Mouse (Mus musculus): Measurements from ENCODE around the gene Pak3. TPM values are rescaled to one million over a fixed set of nuclear protein-coding genes. Genes with fewer than 3 reads are reported as not detected.

Gene Pak3
- polyA plus RNA-seq, 1 experiment from 2014 or later = 1.4 TPM

DNA sequence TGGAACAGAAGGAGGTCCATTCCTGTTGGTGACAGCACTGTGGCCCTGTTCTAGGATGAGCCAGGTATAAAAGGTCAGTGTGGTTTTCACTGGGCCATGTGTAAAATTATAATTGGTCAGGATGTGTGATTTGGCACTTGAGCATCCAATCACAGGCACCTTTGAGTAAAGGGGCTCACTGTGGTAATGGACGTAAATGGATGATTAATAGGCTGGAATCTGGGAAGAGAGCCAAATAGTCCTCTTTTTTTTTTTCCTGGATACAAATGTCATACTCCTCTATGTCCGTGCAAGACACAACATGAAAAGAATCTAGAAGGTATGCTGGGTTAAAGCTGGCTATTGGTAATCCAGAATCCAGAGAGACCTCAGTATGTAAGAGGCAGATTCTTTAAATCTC lies 147.4 kb downstream of the Pak3 start:
- ATAC-seq (ENCODE audit: insufficient read depth) = no peak
- H3K4me1 ChIP-seq (replicated peaks) = no peaks in the 10 kb centered on the region
- H3K4me2 ChIP-seq = no peak overlapping the region
- no peak overlapping the region for H3K27ac ChIP-seq (replicated peaks)
- H3K36me3 ChIP-seq (replicated peaks) = no peaks in the 10 kb centered on the region
- WGBS (ENCODE audit: insufficient replicate concordance) = 38% methylated on average over 2 of the region's 2 CpGs
- no peak overlapping the region for H3K9ac ChIP-seq
- no peak overlapping the region for H3K4me3 ChIP-seq (replicated peaks)
- H3K27me3 ChIP-seq = 0 out of 2 replicates have a peak, but pooled peaks cover 5% of the 10 kb centered on the region
- no peaks in the 10 kb centered on the region for H3K9me3 ChIP-seq (replicated peaks)

DNA sequence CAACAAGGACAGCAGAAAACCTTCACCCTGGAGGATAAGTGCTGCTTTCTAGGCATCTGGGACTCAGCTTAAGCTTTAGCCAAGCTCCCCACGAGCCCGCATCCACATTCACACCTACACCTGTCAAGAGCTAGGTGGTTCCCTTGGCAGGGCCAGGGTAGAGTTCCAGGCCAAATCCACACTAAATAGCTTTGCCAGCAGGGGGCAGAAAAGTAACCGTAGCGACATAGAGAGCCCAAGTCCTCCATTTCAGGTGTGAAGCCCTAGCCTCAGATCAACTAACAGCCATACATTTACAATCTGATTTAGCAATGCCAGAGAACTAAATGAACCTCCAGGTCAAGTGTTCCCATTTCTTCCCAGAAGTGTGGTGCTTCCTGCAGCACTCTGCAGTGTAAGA lies 148.6 kb downstream of the Pak3 start:
- H3K36me3 ChIP-seq (replicated peaks) = no peaks in the 10 kb centered on the region
- no peak overlapping the region for H3K27ac ChIP-seq (replicated peaks)
- ATAC-seq (ENCODE audit: insufficient read depth) = no peak
- H3K9me3 ChIP-seq (replicated peaks) = no peaks in the 10 kb centered on the region
- no peak overlapping the region for H3K4me2 ChIP-seq
- no peak overlapping the region for H3K9ac ChIP-seq
- H3K27me3 ChIP-seq = 0 out of 2 replicates have a peak, but pooled peaks cover 5% of the 10 kb centered on the region
- H3K4me3 ChIP-seq (replicated peaks) = no peak overlapping the region
- WGBS (ENCODE audit: insufficient replicate concordance) = 20% methylated on average over 4 of the region's 4 CpGs
- H3K4me1 ChIP-seq (replicated peaks) = no peaks in the 10 kb centered on the region

GRCm38 (mm10) chrX:143668242-143668641 lies 149.9 kb downstream of the Pak3 start:
- Histone ChIP-seq H3K9me3 (replicated peaks) (no peaks in the 10 kb centered on the region), H3K36me3 (replicated peaks) (no peaks in the 10 kb centered on the region), H3K27ac (replicated peaks) (no peak overlapping the region), H3K4me2 (no peak overlapping the region), H3K4me3 (replicated peaks) (no peak overlapping the region), H3K27me3 (0 out of 2 replicates have a peak, but pooled peaks cover 5% of the 10 kb centered on the region), H3K4me1 (replicated peaks) (no peaks in the 10 kb centered on the region), H3K9ac (no peak overlapping the region)
- ATAC-seq (ENCODE audit: insufficient read depth) = no peak
- 48% methylated on average over 3 of the region's 3 CpGs for WGBS (ENCODE audit: insufficient replicate concordance)

DNA sequence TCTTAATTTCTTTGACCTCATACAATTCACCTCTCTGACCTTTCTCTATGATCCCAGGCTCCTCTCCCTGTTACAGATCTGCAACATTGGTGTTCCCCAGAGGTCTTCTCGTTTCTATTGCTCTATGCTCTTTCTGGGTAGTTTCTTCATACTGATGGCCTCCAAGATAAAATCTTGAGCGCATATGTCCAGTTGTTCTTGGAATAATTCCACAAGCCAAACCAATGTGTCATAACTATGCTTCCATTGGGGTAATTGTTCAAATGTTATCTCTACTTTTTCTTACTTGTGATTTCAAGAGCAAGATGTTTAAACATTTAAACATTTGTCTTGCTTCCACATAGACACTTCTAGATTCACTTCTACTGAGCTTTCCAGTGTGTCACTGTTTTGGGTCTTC lies 160.2 kb downstream of the Pak3 start:
- Histone ChIP-seq H3K4me3 (replicated peaks) (no peak overlapping the region), H3K9me3 (replicated peaks) (no peaks in the 10 kb centered on the region), H3K9ac (no peak overlapping the region), H3K36me3 (replicated peaks) (no peaks in the 10 kb centered on the region), H3K27ac (replicated peaks) (no peak overlapping the region), H3K27me3 (no peaks in the 10 kb centered on the region), H3K4me2 (no peak overlapping the region), H3K4me1 (replicated peaks) (no peaks in the 10 kb centered on the region)
- ATAC-seq (ENCODE audit: insufficient read depth) = no peak
- 52% methylated on average over 2 of the region's 2 CpGs for WGBS (ENCODE audit: insufficient replicate concordance)

DNA sequence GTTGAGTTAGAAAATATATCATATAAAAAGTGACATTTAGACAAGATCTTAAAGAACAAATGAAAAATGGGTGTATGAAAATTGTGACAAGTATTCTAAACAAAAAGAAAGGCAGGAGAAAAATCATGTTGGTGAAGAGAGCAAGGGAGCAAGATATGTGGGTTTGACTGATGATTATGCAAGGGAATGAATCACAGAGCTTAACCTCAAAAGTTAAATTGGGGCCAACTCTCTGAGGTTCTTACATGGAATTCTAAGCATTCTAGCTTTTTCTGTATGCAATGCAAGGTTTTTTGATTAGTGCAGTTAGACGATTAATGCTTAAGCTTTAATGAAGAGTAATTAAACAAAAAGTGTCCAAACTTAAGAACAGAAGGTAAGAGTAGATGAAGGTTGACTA lies 203.9 kb downstream of the Pak3 start:
- 64% methylated on average over 1 of the region's 1 CpGs for WGBS (ENCODE audit: insufficient replicate concordance)
- H3K4me2 ChIP-seq = no peak overlapping the region
- H3K27ac ChIP-seq (replicated peaks) = no peak overlapping the region
- no peaks in the 10 kb centered on the region for H3K36me3 ChIP-seq (replicated peaks)
- H3K9ac ChIP-seq = no peak overlapping the region
- no peak for ATAC-seq (ENCODE audit: insufficient read depth)
- H3K4me3 ChIP-seq (replicated peaks) = no peak overlapping the region
- no peaks in the 10 kb centered on the region for H3K27me3 ChIP-seq
- no peaks in the 10 kb centered on the region for H3K9me3 ChIP-seq (replicated peaks)
- H3K4me1 ChIP-seq (replicated peaks) = no peaks in the 10 kb centered on the region

GRCm38 (mm10) chrX:143725411-143725810 lies 207.0 kb downstream of the Pak3 start:
- H3K4me1 ChIP-seq (replicated peaks) = no peaks in the 10 kb centered on the region
- WGBS (ENCODE audit: insufficient replicate concordance) = 37% methylated on average over 3 of the region's 3 CpGs
- no peak overlapping the region for H3K27ac ChIP-seq (replicated peaks)
- no peak for ATAC-seq (ENCODE audit: insufficient read depth)
- no peak overlapping the region for H3K9ac ChIP-seq
- no peak overlapping the region for H3K4me2 ChIP-seq
- no peaks in the 10 kb centered on the region for H3K27me3 ChIP-seq
- H3K36me3 ChIP-seq (replicated peaks) = no peaks in the 10 kb centered on the region
- H3K9me3 ChIP-seq (replicated peaks) = no peaks in the 10 kb centered on the region
- no peak overlapping the region for H3K4me3 ChIP-seq (replicated peaks)

DNA sequence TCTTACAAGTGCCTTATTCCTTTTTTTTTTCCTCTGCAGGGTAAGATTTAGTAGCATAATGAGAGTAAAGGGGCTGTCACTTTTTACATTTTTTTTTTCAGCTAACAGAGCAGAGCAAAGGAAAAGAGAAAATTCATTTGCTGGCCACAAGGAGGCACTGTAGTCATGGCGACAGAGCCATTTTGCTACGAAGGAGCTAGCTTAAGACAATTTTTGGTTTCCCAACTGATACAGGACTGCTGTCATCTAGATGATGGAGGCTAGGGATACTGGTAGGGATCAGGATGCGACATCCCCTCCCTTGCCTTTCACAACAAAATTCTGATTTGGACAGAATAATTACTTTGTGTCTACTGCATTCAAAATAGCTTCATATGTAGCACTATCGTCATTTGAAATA lies 217.6 kb downstream of the Pak3 start:
- WGBS (ENCODE audit: insufficient replicate concordance) = 23% methylated on average over 4 of the region's 4 CpGs
- no peaks in the 10 kb centered on the region for H3K36me3 ChIP-seq (replicated peaks)
- no peak for ATAC-seq (ENCODE audit: insufficient read depth)

DNA sequence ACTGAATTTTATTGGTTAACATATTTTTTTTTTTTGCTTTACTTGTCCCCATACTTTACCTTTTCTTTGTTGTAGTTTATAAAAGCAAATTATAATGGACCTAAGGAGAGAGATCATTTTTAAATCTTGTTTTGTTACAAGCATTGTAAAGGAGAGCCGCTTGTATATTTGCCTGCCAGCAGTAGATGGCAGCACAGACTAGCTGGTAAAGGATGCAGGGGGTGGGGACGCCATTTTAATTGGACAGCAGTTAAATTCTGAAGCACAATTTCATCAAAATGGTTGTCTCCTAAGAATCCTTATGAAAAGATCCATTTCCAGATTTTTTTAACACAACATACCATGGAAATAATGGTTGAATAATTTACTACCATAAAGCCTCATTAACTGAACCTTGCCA lies 220.8 kb downstream of the Pak3 start:
- Histone ChIP-seq H3K4me1 (replicated peaks) (no peaks in the 10 kb centered on the region), H3K9ac (no peak overlapping the region), H3K27ac (replicated peaks) (no peak overlapping the region), H3K36me3 (replicated peaks) (no peaks in the 10 kb centered on the region), H3K27me3 (no peaks in the 10 kb centered on the region), H3K4me2 (no peak overlapping the region), H3K9me3 (replicated peaks) (no peaks in the 10 kb centered on the region), H3K4me3 (replicated peaks) (no peak overlapping the region)
- no peak for ATAC-seq (ENCODE audit: insufficient read depth)
- 6% methylated on average over 2 of the region's 2 CpGs for WGBS (ENCODE audit: insufficient replicate concordance)

More for the DNA sequence above, 217.6 kb downstream of the Pak3 start:
- Histone ChIP-seq H3K4me3 (replicated peaks) (no peak overlapping the region), H3K4me1 (replicated peaks) (no peaks in the 10 kb centered on the region), H3K27ac (replicated peaks) (no peak overlapping the region), H3K4me2 (no peak overlapping the region), H3K9ac (no peak overlapping the region), H3K27me3 (no peaks in the 10 kb centered on the region), H3K9me3 (replicated peaks) (no peaks in the 10 kb centered on the region)

GRCm38 (mm10) chrX:143762556-143762955 lies 244.2 kb downstream of the Pak3 start:
- Histone ChIP-seq H3K9me3 (replicated peaks) (no peaks in the 10 kb centered on the region), H3K4me1 (replicated peaks) (no peaks in the 10 kb centered on the region), H3K4me2 (no peak overlapping the region), H3K9ac (no peak overlapping the region), H3K4me3 (replicated peaks) (no peak overlapping the region), H3K27me3 (no peaks in the 10 kb centered on the region), H3K36me3 (replicated peaks) (no peaks in the 10 kb centered on the region), H3K27ac (replicated peaks) (no peak overlapping the region)
- ATAC-seq (ENCODE audit: insufficient read depth) = no peak
- WGBS (ENCODE audit: insufficient replicate concordance) = 54% methylated on average over 3 of the region's 3 CpGs

DNA sequence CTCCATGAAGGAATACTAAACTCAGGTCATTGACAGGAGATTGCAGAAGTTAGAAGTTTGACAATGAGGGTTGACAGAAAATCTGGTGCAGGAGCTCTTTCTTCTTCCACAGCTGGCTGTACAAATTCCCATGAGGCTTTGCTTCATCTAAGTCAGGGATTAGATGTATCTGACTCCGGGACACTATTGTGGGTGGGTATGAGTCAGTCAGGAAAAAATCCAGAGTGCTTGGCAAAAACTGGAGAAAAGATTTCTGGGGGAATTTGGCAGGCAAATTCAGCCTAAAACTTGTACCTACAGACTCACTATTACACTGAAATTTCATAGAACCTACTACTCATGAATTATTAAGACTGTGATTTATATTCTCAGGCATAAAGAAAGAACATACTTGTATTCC lies 297.6 kb downstream of the Pak3 start:
- no peaks in the 10 kb centered on the region for H3K36me3 ChIP-seq (replicated peaks)
- H3K4me1 ChIP-seq (replicated peaks) = no peaks in the 10 kb centered on the region
- H3K4me3 ChIP-seq (replicated peaks) = no peak overlapping the region
- no peaks in the 10 kb centered on the region for H3K9me3 ChIP-seq (replicated peaks)
- H3K27me3 ChIP-seq = no peaks in the 10 kb centered on the region
- H3K27ac ChIP-seq (replicated peaks) = no peak overlapping the region
- WGBS (ENCODE audit: insufficient replicate concordance) = 45% methylated on average over 1 of the region's 1 CpGs
- no peak for ATAC-seq (ENCODE audit: insufficient read depth)
- no peak overlapping the region for H3K9ac ChIP-seq
- H3K4me2 ChIP-seq = no peak overlapping the region

GRCm38 (mm10) chrX:143818961-143819360 lies 300.6 kb downstream of the Pak3 start:
- no peaks in the 10 kb centered on the region for H3K9me3 ChIP-seq (replicated peaks)
- no peaks in the 10 kb centered on the region for H3K27me3 ChIP-seq
- no peak overlapping the region for H3K4me3 ChIP-seq (replicated peaks)
- H3K4me2 ChIP-seq = no peak overlapping the region
- H3K27ac ChIP-seq (replicated peaks) = no peak overlapping the region
- H3K4me1 ChIP-seq (replicated peaks) = no peaks in the 10 kb centered on the region
- 75% methylated on average over 2 of the region's 2 CpGs for WGBS (ENCODE audit: insufficient replicate concordance)
- no peaks in the 10 kb centered on the region for H3K36me3 ChIP-seq (replicated peaks)
- no peak for ATAC-seq (ENCODE audit: insufficient read depth)
- no peak overlapping the region for H3K9ac ChIP-seq

DNA sequence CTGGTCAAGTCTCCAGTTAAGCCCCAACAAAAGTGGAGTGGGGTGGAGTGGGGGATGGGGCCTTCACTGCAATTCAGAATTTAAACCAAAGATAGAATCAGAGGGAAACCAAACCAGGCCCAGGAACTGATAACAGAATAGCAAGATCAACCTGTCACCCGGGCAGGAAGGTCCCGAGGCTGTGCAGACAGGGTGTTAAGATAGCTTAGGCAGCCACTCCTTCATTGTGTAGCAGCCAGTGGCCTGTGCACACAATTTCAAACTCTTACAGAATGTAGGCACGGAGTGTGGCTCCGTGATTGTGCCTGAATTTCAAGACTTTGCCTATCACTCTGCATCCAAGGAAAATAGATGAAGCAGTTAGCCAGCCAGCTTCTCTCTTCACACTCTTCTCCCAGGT lies 308.1 kb downstream of the Pak3 start:
- no peaks in the 10 kb centered on the region for H3K4me1 ChIP-seq (replicated peaks)
- no peak for ATAC-seq (ENCODE audit: insufficient read depth)
- no peak overlapping the region for H3K9ac ChIP-seq
- H3K36me3 ChIP-seq (replicated peaks) = no peaks in the 10 kb centered on the region
- H3K4me2 ChIP-seq = no peak overlapping the region
- no peaks in the 10 kb centered on the region for H3K27me3 ChIP-seq
- no peak overlapping the region for H3K4me3 ChIP-seq (replicated peaks)
- H3K27ac ChIP-seq (replicated peaks) = no peak overlapping the region
- 20% methylated on average over 4 of the region's 4 CpGs for WGBS (ENCODE audit: insufficient replicate concordance)
- no peaks in the 10 kb centered on the region for H3K9me3 ChIP-seq (replicated peaks)

Measured in liver, embryonic 15.5 days (tissue).